Mouse (Mus musculus): ENCODE measurements around the gene Trim6. TPM values are rescaled to one million over a fixed set of nuclear protein-coding genes. Genes with fewer than 3 reads are reported as not detected.

The Trim6 gene
- total RNA-seq, 2 experiments from 2014 or later, result 0.14 to 0.89 TPM

Other genes with a start within 250 kb of the Trim6 start
- not detected for gene Olfr635, start 247.6 kb upstream of the Trim6 start, total RNA-seq (2021)
- gene Olfr638, start 220.0 kb upstream of the Trim6 start, total RNA-seq (2021), result not detected
- gene Olfr639, start 201.5 kb upstream of the Trim6 start, total RNA-seq (2021), result not detected
- not detected for gene Olfr640, start 193.2 kb upstream of the Trim6 start, total RNA-seq (2021)
- gene Olfr641, start 183.3 kb upstream of the Trim6 start, total RNA-seq (2021), result not detected
- gene Olfr642, start 166.1 kb upstream of the Trim6 start, total RNA-seq (2021), result not detected
- not detected for gene 4930516K23Rik, start 157.3 kb upstream of the Trim6 start, total RNA-seq (2021)
- gene Olfr644, start 146.9 kb upstream of the Trim6 start, total RNA-seq (2021), result not detected
- gene Olfr645, start 133.3 kb upstream of the Trim6 start, total RNA-seq (2021), result not detected
- not detected for gene Olfr646, start 113.9 kb upstream of the Trim6 start, total RNA-seq (2021)
- gene Ubqln5, start 89.0 kb upstream of the Trim6 start, total RNA-seq (2021), result not detected
- not detected for gene Olfr643, start 81.4 kb upstream of the Trim6 start, total RNA-seq (2021)
- gene Ubqln3, start 75.5 kb upstream of the Trim6 start, total RNA-seq (2021), result not detected
- not detected for gene Ubqlnl, start 68.2 kb upstream of the Trim6 start, total RNA-seq (2021)
- not detected for gene Olfm5, start 54.0 kb upstream of the Trim6 start, total RNA-seq (2021)
- gene Olfr648, start 35.4 kb upstream of the Trim6 start, total RNA-seq (2021), result not detected
- not detected for gene Olfr649, start 22.8 kb upstream of the Trim6 start, total RNA-seq (2021)
- gene Trim34a, start 25.7 kb downstream of the Trim6 start, total RNA-seq (2021), result 1 to 10 TPM; 4.0 to 6.1 TPM
- gene Trim5, start 69.3 kb downstream of the Trim6 start, total RNA-seq (2021), result 1 to 10 TPM; 2.0 to 3.0 TPM
- gene Trim12a, start 96.7 kb downstream of the Trim6 start, total RNA-seq (2021), result 1 to 10 TPM; 6.6 to 9.2 TPM
- under 1 TPM; 0.36 to 0.54 TPM for gene Trim34b, start 110.7 kb downstream of the Trim6 start, total RNA-seq (2021)
- gene Trim12c, start 134.6 kb downstream of the Trim6 start, total RNA-seq (2021), result 1 to 10 TPM; 5.1 to 5.3 TPM
- under 1 TPM; 0.11 to 0.22 TPM for gene Trim30b, start 151.1 kb downstream of the Trim6 start, total RNA-seq (2021)
- under 1 TPM in 1 of 2 experiments, not detected in 1; 0.41 TPM for gene Trim30c, start 182.0 kb downstream of the Trim6 start, total RNA-seq (2021)
- 1 to 10 TPM; 4.1 to 6.0 TPM for gene Trim30a, start 246.4 kb downstream of the Trim6 start, total RNA-seq (2021)